Mouse (Mus musculus) spleen, adult 18-20 months (tissue): ENCODE data around the gene Gak.
A peak's percentile ranks its signal among the peaks of the same experiment; 100 is the strongest.
"Not testable (repeated sequence)": the region's sequence is repeated elsewhere in the genome, so short reads cannot be mapped to it uniquely, and the experiment has no call there.

Experiments used
- DNase-seq, 2 experiments: peaks; one replicate each; pipeline ENCODE4 v3.0.0; 2022; ENCODE audit warnings: mixed read lengths in 2 of 2

Gene Gak

DNA sequence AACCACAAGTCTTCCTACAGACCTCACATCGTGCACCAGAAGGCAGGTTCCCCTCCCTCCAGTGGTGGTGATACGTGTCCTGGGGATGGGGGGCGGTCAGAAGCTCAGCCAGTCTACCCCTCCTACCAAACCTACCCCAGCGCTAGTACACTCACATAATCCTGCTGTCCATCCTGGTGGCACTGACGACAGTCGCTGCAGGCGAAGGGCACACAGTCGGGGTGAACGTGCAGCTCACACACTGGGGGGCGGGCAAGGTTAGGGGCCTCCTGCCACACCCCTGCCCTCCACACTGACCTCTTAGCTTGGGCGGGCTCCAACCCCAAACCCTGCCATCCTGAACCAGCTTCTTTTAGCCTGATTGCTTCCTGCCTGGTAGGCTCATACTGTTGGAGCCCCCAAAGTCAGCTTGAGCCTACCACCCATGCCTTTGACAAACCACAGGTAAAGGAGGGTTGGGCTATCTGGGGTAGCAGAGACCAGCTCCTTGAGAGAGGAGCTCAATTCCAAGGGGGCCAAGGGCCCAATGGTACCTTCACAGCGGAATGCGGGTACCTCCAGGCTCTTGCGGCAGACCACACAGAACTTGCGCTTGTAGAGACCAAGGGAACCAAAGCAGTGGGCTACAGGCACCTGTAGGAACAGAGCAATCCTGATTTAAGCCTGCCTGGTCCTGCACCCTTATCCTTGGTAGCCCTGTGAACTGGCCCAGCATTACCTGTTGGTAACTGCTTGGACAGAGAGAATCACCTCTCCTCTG is 26.5 kb upstream of the Gak start:
- DNase-seq, result no peak

DNA sequence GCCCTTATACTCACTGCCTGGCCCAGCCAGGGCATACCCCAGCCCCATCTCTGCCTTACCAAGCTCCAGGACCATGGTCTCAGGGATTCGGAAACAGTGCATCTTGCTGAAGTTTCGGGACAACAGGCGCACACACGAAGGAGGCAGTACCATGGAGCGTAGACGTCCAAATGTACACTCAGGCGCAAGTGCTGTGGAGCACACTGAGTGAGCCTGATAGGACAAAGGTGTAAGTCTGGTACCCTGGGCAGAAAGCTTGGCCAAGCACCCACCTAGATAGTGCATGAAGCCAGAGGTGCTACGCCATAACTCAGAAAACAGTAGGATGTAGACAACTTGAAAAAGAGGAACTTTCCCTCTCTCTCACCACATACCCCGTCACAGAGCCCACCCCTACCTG is 25.8 kb upstream of the Gak start:
- DNase-seq, result no peak

DNA sequence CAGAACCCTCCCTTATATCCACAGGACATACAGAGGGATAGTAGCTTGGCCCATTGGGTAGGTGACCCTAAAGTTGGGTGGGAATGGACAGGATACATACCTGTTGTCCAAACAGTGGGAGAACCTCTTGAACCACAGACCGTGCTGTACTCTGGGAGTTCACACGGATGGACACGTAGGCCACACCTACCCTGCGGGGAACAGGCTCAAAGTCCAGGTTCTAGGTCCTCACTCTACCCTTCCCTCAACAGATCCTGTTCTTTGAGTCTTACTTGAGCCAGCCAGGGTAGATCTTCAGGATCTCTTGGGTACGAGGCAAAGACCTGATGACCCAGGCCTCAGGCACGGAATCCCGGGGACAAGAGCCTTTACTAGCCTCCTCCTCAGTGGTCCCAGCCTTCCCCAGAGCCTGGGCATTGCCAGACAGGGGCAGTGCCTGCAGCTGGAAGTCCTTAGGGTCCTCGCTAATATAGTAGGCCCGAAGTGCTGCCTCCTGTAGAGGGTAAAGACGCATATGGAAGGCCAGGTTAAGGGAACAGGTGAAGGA is 25.0 kb upstream of the Gak start:
- DNase-seq, result no peak

DNA sequence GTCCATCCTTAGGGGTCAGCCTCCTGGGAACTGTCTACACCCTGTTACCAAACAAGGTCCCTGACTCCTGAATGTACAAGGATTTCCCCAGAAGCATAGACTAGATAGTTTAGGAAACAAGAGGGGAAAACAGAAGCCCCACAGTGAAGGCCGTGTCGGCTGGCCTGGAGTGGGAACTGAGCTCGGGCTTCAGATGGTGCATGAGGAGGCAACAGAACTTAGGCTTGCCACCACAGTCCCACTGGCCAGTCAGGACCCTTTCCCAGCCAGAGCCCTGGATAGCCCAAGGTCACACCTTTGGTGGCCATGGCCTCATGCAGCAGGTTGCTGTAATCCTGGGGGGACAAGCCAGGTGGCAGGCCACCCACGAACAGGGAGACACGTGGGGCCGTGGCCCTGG is 23.8 kb upstream of the Gak start:
- no peak for DNase-seq

DNA sequence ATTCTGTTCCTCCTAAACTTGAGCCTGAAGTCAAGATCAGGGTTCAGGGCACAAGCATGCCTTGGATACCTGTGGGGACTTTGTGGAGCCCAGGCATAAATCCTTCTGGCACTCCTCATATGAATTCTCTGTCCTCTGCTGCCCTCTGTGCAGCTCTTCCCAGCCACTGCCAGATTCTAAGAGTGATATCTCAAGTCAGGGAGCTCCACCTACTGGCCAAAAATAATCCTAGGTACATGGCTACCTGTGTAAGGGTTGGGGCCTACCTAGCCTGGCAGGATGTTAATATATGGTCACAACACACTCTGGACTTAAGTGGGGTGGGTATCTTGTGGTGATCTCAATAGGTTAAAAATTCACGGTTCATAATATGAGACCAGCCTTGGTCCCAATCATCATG is 22.3 kb upstream of the Gak start:
- DNase-seq, result peak in 1 of 2 experiments; percentile 61

DNA sequence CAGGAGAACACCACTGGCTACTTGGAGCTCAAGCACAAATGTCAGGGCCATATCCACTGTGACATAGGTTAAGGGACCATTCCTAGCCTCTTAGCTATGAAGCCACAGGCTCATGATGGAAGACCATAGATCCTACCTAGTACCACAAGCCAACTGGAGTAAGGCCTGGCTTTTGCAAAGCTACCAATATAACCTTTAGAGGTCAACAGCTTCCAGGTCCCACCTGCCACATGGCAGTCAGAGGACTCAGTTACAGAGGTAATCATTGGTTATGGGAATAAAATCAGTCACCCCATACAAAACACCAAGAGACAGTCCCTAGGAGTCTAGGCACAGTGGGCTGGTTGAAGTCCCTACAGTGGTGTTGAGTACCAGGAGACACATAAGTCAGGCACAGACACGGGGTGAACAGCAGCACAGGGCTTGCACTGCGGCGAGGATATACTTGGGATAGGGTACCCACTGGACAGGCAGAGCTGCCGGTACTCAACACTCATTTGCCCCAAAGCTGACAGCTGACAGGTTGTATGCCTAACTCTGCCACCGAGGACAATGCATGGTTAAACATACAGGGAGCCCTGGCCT is 21.7 kb upstream of the Gak start:
- DNase-seq, result no peak

DNA sequence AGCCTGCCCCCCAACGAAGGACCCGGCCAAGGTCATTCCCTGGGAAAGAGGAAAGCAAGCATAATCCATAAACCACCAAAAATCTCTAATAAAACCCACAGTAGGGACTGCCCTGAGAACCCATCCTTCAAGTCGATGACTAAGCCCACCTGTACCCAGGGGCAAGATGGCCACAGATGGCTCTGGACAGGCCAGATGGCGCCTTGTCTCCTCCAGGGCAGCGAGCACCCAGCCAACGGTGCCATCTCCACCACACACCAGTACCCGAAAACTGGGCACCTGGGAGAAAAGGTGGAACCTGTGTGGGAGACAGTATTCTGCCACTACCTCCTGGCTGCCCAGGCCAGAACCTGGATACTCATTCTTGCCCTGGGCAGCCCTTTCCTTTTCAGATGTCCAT is 20.8 kb upstream of the Gak start:
- DNase-seq, result no peak

DNA sequence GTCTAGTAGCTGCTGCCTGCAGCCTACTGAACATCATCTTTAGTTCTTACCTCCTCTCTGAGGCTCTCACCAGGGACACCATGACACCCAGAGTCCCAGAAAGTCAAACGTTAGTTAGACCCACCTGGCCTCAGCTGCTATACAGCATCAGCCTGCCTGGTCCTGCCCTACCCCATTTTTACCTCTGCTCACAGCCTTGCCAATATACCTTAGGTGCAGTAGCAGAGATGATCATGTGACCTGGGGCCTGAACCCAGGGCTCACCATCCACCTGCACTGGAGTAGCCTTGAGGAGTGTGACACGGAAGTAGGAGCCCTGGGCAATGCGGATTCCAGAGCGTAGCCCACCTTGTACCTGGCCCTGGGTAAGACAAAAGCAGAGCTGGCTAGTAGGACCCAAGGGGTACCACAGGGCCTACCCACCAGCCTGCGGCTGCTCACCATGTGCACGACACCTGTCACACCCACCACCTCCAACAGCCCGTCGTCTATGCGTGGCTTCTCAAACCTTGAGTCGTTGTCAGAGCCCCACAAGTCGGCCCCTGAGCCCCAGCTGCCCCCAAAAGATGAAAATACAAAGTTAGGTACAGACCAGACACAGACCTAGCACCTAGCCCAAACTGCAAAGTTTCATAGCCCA is 19.5 kb upstream of the Gak start:
- no peak for DNase-seq

DNA sequence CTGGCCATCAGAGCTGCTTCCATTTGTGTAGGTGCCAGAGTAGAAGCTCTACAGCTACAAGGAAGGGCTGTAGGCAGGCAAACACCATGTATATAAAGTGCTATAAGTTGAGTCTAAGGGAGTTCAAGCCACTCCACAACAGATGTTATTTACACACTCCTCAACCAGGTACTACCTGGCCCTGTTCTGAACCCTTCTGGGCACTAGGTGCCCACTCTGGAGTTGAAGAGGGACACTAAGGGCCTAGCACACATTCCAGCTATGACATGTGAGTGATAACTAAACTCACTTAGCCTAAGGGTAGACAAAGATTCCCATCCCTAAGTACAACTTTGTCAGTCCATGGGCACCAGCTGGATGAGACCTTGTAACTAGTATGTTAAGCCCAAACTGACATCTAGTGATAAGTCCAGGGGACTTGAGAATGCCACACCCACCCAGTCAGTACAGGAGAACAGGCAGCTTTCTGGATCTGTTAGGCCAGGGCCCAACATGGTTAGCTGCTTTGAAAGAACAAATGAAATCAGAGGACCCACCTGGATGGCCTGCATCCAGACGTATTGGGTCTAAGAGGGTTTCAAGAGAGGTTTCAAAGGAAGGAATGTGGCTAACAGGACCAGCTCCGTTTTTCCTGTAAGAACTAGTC is 18.4 kb upstream of the Gak start:
- no peak for DNase-seq

DNA sequence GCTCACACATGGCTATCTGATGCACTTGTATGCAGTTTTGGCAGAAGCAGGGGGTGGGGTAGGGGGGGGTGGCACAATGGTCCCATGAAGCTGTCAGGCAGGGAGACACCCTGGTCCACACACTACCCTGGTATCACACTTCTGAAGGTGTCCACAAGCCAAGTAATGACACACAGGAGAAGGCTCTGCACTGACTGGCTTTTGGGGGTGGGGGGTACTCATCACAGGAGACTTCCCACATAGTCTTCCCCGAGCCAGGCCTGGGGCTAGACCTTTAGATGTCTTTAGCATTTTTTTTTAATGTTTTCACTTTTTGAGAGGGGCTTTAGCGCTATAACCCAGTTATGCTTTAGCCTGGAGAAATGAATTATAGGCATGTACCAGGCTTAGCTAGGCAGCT is 17.8 kb upstream of the Gak start:
- DNase-seq, result no peak

DNA sequence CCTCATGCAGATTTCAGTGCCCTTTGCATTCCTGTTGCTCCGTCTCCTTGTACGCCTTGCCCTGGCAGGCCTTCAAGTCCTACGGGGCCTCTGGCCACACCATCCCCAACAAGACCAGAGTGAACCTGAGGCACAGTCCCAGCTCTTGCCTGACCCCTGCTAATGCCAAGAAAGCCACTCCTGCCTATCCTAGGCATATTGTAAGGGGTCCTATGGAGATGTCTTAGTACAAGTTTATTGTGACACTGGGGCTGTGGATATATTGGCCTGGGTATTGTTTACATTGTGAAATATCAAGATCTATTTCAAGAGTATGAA is 16.7 kb upstream of the Gak start:
- no peak for DNase-seq

DNA sequence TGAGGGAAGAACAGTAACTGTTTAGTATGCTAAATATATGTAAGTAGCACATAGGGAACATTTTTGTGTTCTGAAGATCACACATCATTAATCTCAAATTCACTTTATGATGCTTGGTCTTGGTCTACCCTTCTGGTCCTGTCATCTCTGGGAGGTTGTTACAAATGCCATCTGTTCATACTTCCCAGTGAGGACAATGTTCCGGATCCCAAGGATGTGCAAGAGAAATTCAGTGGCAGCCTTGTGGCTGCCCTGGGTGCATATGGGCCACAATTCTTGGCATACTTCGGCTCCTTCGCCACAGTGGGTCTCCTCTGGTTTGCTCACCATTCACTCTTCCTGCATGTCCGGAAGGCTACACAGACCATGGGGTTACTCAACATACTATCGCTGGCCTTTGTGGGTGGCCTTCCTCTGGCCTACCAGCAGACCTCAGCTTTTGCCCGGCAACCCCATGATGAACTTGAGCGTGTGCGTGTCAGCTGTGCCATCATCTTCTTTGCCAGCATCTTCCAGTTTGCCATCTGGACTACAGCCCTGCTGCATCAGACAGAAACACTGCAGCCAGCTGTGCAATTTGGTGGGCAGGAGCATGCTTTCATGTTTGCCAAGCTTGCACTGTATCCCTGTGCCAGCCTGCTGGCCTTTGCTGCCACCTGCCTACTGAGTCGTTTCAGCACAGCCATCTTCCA is 16.2 kb upstream of the Gak start:
- DNase-seq, result no peak

DNA sequence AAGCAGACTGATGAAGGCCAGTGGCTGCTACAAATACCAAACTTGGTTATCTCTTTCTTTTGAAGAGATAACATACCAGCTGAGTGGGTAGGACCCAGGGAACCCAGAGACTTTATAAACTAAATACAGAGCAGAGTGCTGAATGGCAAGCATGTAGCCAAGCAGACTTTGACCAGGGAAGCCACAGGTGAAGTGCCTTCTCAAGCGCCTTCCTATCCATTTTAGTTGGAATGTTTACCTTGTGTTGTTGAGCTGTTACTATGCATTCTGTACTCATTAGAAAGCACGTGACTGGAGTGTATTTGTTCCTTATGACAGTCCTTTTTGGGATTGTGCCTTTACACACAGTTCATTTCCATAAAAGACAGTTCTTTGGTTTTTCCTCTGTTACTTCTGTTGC is 14.1 kb upstream of the Gak start:
- no peak for DNase-seq

DNA sequence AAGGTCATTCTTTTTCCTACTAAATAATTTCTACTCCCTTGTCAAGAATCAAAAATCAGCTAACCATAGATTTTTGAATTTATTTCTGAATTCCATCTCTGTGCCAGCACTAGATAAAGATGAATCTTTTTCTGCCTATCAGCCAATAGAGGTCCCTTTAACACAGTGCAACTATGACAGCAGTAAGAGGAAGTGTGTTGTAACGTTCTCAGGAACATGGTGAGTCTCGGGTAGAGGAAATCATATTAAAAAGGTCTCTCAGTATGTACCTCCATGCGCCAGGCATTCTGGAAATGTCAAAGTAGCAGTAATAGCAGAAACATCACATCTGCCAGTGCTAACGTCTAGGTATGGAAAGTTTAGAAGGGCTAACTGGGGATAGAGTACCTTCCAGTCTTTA is 6.6 kb upstream of the Gak start:
- no peak for DNase-seq

DNA sequence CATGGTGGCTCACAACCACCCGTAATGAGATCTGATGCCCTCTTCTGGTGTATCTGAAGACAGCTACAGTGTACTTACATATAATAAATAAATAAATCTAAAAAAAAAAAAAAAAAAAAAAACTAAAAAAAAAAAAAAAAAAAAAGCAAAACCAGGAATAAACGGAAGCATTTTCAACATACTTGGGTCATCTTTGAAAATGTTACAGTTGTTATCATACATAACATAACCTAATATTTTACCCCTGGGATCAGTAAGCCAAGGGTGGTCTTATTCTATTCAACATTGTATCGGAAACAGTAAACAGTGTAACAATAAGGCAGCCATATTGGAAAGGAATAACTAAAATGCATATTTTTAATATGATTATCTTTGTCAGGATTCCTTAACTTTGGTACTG is 4.5 kb upstream of the Gak start:
- not testable (repeated sequence) for DNase-seq

DNA sequence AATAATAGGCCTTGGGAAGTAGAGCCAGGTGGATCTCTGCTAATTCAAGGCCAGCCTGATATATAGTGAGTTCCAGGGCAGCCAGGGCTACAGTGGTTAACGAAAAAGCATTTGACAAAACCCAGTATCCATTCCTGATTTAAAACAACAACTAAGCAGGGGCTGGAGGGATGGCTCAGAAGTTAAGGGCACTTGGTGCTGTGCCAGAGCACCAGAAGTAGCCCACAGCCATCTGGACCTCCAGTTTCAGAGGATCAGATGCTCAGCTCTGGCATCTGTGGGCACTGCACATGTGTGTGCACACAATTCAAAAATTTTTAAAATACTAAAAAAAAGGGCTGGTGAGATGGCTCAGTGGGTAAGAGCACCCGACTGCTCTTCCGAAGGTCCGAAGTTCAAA is 4.1 kb upstream of the Gak start:
- no peak for DNase-seq

DNA sequence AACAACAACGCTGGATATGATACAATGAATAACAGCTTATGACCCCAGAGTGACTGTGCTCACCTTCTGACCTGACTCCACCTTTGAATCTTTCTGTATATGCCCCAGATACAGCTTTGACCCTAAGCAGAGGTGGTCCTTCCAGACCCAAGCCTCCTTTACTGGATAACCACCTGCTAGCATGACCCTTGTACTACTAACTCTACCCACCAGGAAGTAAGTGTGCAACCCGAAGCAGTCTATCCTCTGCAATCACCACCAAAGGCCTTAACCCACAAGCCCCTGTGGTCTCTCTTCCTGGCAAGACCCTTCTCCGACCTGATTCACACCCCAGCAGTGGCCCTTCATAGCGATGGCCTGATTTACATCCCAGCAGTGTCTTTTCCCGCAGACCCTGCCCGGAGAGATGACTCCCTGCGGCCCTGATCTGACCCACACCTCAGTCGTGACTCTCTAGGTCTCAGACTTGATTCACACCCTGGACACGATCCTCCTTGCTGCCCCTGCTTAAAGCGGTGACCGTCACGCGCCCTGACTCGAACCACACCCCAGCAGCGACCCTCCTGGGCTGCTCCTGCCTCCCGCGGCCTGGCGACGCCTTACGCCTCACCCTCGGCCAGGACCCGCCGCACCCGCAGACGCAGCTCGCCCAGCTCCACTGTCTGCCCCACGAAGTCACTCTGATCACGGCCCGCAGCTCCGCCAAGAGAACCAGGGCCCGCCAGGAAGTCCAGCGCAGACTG is 493 bp downstream of the Gak start:
- no peak for DNase-seq

DNA sequence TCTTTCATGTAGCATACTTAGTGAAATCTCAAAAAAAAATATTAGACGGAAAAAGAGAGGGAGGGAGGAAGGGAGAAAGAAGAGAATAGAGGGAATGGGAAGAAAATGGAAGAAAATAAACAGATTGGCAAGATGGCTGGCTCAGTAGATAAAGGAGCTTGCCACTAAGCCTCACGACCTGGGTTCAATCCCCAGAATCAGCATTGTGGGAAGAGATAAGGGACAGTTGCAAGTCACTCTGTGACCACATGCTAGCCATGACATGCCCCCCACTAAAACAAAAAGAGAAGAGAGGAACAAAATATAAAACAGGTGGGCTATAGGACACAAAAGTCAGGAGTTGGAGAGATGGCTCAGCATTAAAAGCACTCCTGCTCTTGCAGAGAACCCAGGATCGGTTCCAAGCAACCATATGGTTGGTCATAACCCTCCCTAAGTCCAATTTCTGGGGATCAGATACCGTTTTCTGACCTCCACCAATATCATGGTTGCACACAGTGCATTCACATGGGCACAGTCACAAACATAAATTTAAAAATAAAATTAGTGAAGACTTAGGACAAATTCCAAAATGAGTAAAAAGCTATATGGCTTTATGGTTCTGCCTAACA is 3.4 kb downstream of the Gak start:
- no peak for DNase-seq

DNA sequence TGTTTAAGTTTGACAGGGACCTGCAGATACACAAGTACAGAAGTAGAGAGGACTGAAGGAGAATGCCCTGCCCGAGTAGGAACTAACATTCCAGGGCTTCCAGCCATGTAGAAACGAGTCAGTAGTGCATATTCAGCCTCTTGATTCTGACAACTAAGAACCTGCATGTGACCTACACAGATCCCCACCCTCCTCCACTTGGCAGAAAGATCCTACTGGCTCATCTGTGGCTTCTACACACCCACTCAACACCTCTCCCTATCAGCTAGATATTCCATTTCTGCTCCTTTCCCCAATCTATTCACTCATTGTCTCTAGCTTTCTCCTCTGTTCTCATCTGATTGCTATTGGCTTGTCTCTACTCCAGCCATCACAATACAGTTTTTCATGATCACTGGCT is 7.7 kb downstream of the Gak start:
- DNase-seq, result no peak

DNA sequence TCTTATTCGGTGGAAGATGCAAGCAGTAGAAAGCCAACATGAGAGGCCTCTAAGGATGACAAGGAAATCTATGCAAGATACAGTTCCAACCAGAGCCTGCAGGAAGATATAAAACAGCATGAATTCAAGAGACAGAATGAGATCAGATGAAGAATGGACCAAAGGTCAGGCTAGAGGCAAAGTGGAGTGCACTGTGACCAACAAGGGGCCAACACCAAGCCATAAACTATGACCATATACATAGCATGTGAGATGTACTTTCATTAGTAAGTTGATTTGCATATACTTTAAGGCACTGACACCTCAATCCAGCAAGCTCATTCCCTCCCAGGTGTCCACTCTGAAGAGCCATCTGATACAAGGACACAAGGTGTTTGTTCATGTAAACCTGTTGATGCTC is 19.1 kb downstream of the Gak start:
- DNase-seq, result no peak

DNA sequence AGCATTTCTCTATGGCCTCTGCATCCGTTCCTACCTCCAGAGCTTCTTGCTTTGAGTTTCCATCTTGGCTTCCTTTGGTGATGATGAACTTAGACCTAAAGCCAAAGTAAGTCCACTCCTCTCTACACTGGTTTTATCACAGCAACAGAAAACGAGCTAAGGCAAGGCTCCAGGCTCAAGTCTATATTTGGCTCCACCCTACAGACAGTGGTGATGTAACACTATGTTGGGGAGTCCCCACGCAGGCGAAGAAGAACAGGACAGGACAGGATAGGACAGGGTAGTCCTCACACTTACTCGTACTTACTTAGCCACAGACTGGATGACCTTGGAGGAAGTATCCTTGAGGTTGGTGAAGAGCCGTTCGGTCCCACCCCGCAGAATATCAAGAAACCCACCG is 27.0 kb downstream of the Gak start:
- no peak for DNase-seq

DNA sequence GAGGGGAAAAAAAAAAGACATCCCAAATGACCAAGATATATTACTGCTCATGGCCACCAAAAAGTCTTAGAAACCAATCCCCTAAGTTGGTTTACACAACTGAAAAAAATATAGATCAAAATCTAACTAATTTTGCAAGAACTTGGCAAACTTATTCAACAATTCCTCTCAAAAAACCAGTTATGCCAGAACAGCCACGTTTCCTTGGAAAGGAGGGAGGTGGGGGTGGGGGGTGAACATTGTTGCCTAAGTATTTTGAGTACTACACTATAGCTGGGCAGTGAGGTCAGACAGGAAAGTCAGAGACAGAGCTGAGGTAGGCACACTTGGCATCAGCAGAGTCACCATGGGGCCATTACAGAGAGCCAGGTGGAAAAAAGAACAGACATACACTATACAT is 29.6 kb downstream of the Gak start:
- no peak for DNase-seq
